In genomic region chr1:88276524-88277097, GRCm38 (mm10) we compare ENCODE assay signal across 8 mouse cellular contexts. TPM values are rescaled to one million over a fixed set of nuclear protein-coding genes. Genes with fewer than 3 reads are reported as not detected.
DNase-seq lines count a peak whose midpoint lies in the region; ATAC-seq lines count a peak whose summit lies in the region.

No protein-coding gene starts in this region.

- peak overlapping the region; percentile 74 for H3K27ac ChIP-seq in kidney, embryonic 16.5 days (ENCODE audit: low read length)
- peak overlapping the region; percentile 63 for H3K27ac ChIP-seq in hindbrain, embryonic 12.5 days
- H3K27ac ChIP-seq in macrophage, result peak overlapping the region; percentile 61

- peak overlapping the region; percentile 52 for H3K4me3 ChIP-seq in kidney, embryonic 16.5 days (ENCODE audit: low read length)
- peak overlapping the region; percentile 47 for H3K4me3 ChIP-seq in hindbrain, embryonic 12.5 days
- H3K4me3 ChIP-seq in macrophage (ENCODE audit: inconsistent target), result peak overlapping the region; percentile 56

- H3K9me3 ChIP-seq in kidney, embryonic 16.5 days (ENCODE audit: low read length), result no peaks in the 10 kb centered on the region
- H3K9me3 ChIP-seq in hindbrain, embryonic 12.5 days (replicated peaks), result no peaks in the 10 kb centered on the region; the same call in 1 of the 2 replicates

- H3K9ac ChIP-seq in kidney, embryonic 16.5 days (replicated peaks; ENCODE audit: low read length), result peak overlapping the region; percentile 70
- peak overlapping the region; percentile 67 for H3K9ac ChIP-seq in hindbrain, embryonic 12.5 days

- no peaks in the 10 kb centered on the region for H3K27me3 ChIP-seq in kidney, embryonic 16.5 days (ENCODE audit: insufficient read depth, low read length)
- no peaks in the 10 kb centered on the region for H3K27me3 ChIP-seq in hindbrain, embryonic 12.5 days

- DNase-seq in kidney, adult 11 months, result no peak
- peak; percentile 25 for DNase-seq in c-Kit-positive CD71-positive TER-119-negative erythroid progenitor cells, embryonic 14.5 days (ENCODE audit: low read depth)
- no peak for DNase-seq in right cerebral cortex, postnatal 10 days (ENCODE audit: low spot score in 2 of 2)
- DNase-seq in urinary bladder, postnatal 14 days (ENCODE audit: low spot score), result no peak
- DNase-seq in thymus, postnatal 25 days, result no peak

- peak; percentile 36 for ATAC-seq in kidney, embryonic 16.5 days (ENCODE audit: low FRiP score, low TSS enrichment)
- peak; percentile 56 for ATAC-seq in hindbrain, embryonic 12.5 days (ENCODE audit: low FRiP score)

- peaks cover 13% of the 10 kb centered on the region for H3K4me1 ChIP-seq in kidney, embryonic 16.5 days (ENCODE audit: insufficient read depth, low read length)
- H3K4me1 ChIP-seq in hindbrain, embryonic 12.5 days, result peaks cover 19% of the 10 kb centered on the region

- H3K79me2 ChIP-seq in macrophage (ENCODE audit: inconsistent target), result peaks cover 40% of the 10 kb centered on the region

- H3K36me3 ChIP-seq in kidney, embryonic 16.5 days (ENCODE audit: insufficient read depth, low read length), result peaks cover 38% of the 10 kb centered on the region
- peaks cover 30% of the 10 kb centered on the region for H3K36me3 ChIP-seq in hindbrain, embryonic 12.5 days
- peaks cover 11% of the 10 kb centered on the region; the same call in 1 of the 2 replicates for H3K36me3 ChIP-seq in macrophage (ENCODE audit: inconsistent target)

- peak overlapping the region; percentile 53 for H3K4me2 ChIP-seq in kidney, embryonic 16.5 days (replicated peaks; ENCODE audit: low read depth, low read length)
- H3K4me2 ChIP-seq in hindbrain, embryonic 12.5 days (replicated peaks), result peak overlapping the region; percentile 57

- WGBS in kidney, embryonic 16.5 days, result 24% methylated on average over 10 of the region's 10 CpGs
- 31% methylated on average over 10 of the region's 10 CpGs for WGBS in hindbrain, embryonic 12.5 days
- WGBS in macrophage (ENCODE audit: missing documents), result 19% methylated on average over 10 of the region's 10 CpGs

RNA-seq across cellular contexts. Expression of gene Hjurp, which starts 0.8 kb away (rescaled TPM):
- polyA plus RNA-seq in kidney, embryonic 16.5 days (2015; fragmentation: Nextera tagmentation; extraction: Ambion mirVana), result 168 and 187 TPM in 2 replicates
- 167 and 169 TPM in 2 replicates for polyA plus RNA-seq in hindbrain, embryonic 12.5 days (2016; fragmentation: Nextera tagmentation; extraction: Ambion mirVana)
- total RNA-seq in macrophage (2018; cell fraction: chromatin; rRNA removed), result 100 to 1,000 TPM in 8 of 26 experiments, 10 to 100 TPM in 18; 33.2 to 204 (median 77.5) TPM
- 10 to 100 TPM in 17 of 26 experiments, 1 to 10 TPM in 9; 4.8 to 16.1 (median 11.3) TPM for total RNA-seq in macrophage (2018; cell fraction: cytosol; rRNA removed)
- 100 to 1,000 TPM in 1 of 26 experiments, 10 to 100 TPM in 25; 19.9 to 137 (median 39.6) TPM for total RNA-seq in macrophage (2018; cell fraction: nucleus; rRNA removed)
- 11.5 to 23.0 TPM (median 11.6 TPM) in 3 replicates for polyA plus RNA-seq in macrophage (2018)

RNA-seq across cellular contexts. Expression of gene Trpm8, which starts 0.8 kb away (rescaled TPM):
- not detected in 2 replicates for polyA plus RNA-seq in kidney, embryonic 16.5 days (2015; fragmentation: Nextera tagmentation; extraction: Ambion mirVana)
- polyA plus RNA-seq in hindbrain, embryonic 12.5 days (2016; fragmentation: Nextera tagmentation; extraction: Ambion mirVana), result not detected in 2 replicates
- total RNA-seq in macrophage (2018; cell fraction: chromatin; rRNA removed), result not detected
- not detected for total RNA-seq in macrophage (2018; cell fraction: cytosol; rRNA removed)
- not detected for total RNA-seq in macrophage (2018; cell fraction: nucleus; rRNA removed)
- polyA plus RNA-seq in macrophage (2018), result not detected in 3 replicates

RNA-seq across cellular contexts. Expression of gene Mroh2a, which starts 49.8 kb away (rescaled TPM):
- 1.3 and 2.8 TPM in 2 replicates for polyA plus RNA-seq in kidney, embryonic 16.5 days (2015; fragmentation: Nextera tagmentation; extraction: Ambion mirVana)
- 1.0 and 1.3 TPM in 2 replicates for polyA plus RNA-seq in hindbrain, embryonic 12.5 days (2016; fragmentation: Nextera tagmentation; extraction: Ambion mirVana)
- 10 to 100 TPM in 1 of 26 experiments, 1 to 10 TPM in 25; 2.0 to 10.6 (median 4.8) TPM for total RNA-seq in macrophage (2018; cell fraction: chromatin; rRNA removed)
- total RNA-seq in macrophage (2018; cell fraction: cytosol; rRNA removed), result under 1 TPM in 21 of 26 experiments, not detected in 5; under 0.01 to 0.37 (median 0.06) TPM
- total RNA-seq in macrophage (2018; cell fraction: nucleus; rRNA removed), result 1 to 10 TPM in 23 of 26 experiments, under 1 TPM in 3; 0.47 to 6.3 (median 2.0) TPM
- polyA plus RNA-seq in macrophage (2018), result 0.04 to 0.31 TPM (median 0.22 TPM) in 3 replicates
